Mouse (Mus musculus) heart, embryonic 11.5 days (tissue): ENCODE measurements around the gene Gm20388. TPM values are rescaled to one million over a fixed set of nuclear protein-coding genes. Genes with fewer than 3 reads are reported as not detected.
A peak's percentile ranks its signal among the peaks of the same experiment; 100 is the strongest.

Experiments used
- ATAC-seq: fragments of 200-750 bp; cut with Nextera tagmentation; replicated peaks from 2 replicates; pipeline ENCODE4 v1.8.0; 2017; ENCODE audit warnings: moderate library complexity; ENCODE audit not compliant: insufficient number of reproducible peaks, low FRiP score, low TSS enrichment
- H3K27ac ChIP-seq: fragments of 300-500 bp; sonication (generic); 2 replicates; pipeline ENCODE4 v1.5.1; 2014; ENCODE audit warnings: mild to moderate bottlenecking, low read depth, low read length
- H3K27me3 ChIP-seq: fragments of 300-500 bp; sonication (generic); 2 replicates; pipeline ENCODE4 v1.6.1; 2014; ENCODE audit warnings: mild to moderate bottlenecking, low read length, mixed read lengths; ENCODE audit not compliant: control insufficient read depth, insufficient read depth
- H3K36me3 ChIP-seq: fragments of 300-500 bp; sonication (generic); 2 replicates; pipeline ENCODE4 v1.6.1; 2014; ENCODE audit warnings: mild to moderate bottlenecking, low read length, moderate library complexity, mixed read lengths; ENCODE audit not compliant: control insufficient read depth, insufficient read depth
- H3K4me1 ChIP-seq: fragments of 300-500 bp; sonication (generic); 2 replicates; pipeline ENCODE4 v1.6.1; 2014; ENCODE audit warnings: low read length; ENCODE audit not compliant: control insufficient read depth, insufficient read depth
- H3K4me2 ChIP-seq: fragments of 300-500 bp; sonication (generic); 2 replicates; pipeline ENCODE4 v1.6.1; 2014; ENCODE audit warnings: mild to moderate bottlenecking, moderate library complexity
- H3K4me3 ChIP-seq: fragments of 300-500 bp; sonication (generic); 2 replicates; pipeline ENCODE4 v1.5.1; 2014; ENCODE audit warnings: low read depth, low read length
- H3K9ac ChIP-seq: fragments of 300-500 bp; sonication (generic); 2 replicates; pipeline ENCODE4 v1.6.1; 2014; ENCODE audit warnings: mild to moderate bottlenecking, low read depth, low read length, moderate library complexity
- H3K9me3 ChIP-seq: fragments of 300-500 bp; sonication (generic); replicated peaks from 2 replicates; pipeline ENCODE4 v1.6.1; 2016; ENCODE audit warnings: low read length; ENCODE audit not compliant: control insufficient read depth
- WGBS: fragments of 180-500 bp; shearing (Covaris S2); extraction: QIAGEN DNeasy Blood & Tissue Kit; methylation state at CpG from one replicate; pipeline ENCODE4 v1.1.7; 2014; ENCODE audit not compliant: insufficient replicate concordance; 5-methylcytosine and 5-hydroxymethylcytosine counted together
- polyA plus RNA-seq: library from polyadenylated mRNA; unstranded; fragments of >200 nt; fragmentation: Nextera tagmentation; extraction: Ambion mirVana; gene quantifications from 2 replicates; pipeline ENCODE4 v1.2.1, GENCODE M21; 2014

Gm20388 gene
- polyA plus RNA-seq, 1 experiment from 2014 or later, result 6.4 TPM

DNA sequence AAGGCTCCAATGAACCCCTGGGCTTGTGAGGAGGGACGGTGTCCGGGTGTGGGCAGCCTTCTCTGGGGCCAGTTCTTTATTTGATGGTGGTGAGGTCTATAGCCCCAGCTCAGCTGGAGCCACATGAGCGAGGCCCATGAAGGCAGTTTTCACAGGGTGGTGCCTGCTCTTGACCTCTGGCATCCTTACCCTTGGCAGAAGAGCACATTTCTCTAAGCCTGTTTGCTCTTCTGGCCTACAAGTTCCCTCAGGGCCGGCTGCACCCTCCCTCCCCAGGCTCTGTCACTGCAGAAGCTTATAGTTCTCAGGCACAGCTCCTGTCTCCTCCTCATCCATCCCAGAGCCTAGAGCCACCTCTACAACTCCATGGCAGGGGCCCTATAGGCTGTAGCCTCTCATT lies 503.6 kb downstream of the Gm20388 start:
- H3K27me3 ChIP-seq, result peaks cover 11% of the 10 kb centered on the region
- ATAC-seq, result no peak
- H3K4me1 ChIP-seq, result peaks cover 36% of the 10 kb centered on the region
- H3K4me3 ChIP-seq, result no peak overlapping the region
- H3K27ac ChIP-seq, result no peak overlapping the region
- H3K9me3 ChIP-seq, result no peaks in the 10 kb centered on the region
- WGBS, result 84% methylated on average over 4 of the region's 4 CpGs
- H3K4me2 ChIP-seq, result no peak overlapping the region
- H3K36me3 ChIP-seq, result no peaks in the 10 kb centered on the region
- H3K9ac ChIP-seq, result no peak overlapping the region

DNA sequence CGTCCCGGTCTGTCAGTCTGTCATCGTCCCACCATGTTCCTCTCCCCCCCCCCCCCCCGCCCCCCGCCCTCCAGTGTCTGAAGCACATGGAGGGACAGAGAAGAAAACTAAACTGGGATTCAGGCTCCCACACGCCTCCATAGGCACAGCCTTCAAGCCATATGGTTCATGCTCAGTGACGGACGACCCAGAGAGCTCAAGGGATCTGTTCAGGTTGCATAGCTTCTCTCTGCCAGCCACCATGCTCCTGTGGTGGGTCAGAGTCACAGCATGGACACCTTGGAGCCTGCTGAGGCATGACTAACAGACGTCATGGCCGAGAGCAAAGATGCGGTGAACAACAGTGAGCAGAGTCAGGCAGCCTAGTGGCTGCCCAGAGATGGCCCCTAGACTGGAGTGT lies 504.8 kb downstream of the Gm20388 start:
- Histone ChIP-seq H3K27ac (no peak overlapping the region), H3K4me1 (peaks cover 42% of the 10 kb centered on the region), H3K4me3 (no peak overlapping the region), H3K9me3 (no peaks in the 10 kb centered on the region), H3K36me3 (no peaks in the 10 kb centered on the region), H3K9ac (no peak overlapping the region), H3K4me2 (no peak overlapping the region), H3K27me3 (peaks cover 8% of the 10 kb centered on the region)
- ATAC-seq, result no peak
- 78% methylated on average over 9 of the region's 11 CpGs for WGBS

DNA sequence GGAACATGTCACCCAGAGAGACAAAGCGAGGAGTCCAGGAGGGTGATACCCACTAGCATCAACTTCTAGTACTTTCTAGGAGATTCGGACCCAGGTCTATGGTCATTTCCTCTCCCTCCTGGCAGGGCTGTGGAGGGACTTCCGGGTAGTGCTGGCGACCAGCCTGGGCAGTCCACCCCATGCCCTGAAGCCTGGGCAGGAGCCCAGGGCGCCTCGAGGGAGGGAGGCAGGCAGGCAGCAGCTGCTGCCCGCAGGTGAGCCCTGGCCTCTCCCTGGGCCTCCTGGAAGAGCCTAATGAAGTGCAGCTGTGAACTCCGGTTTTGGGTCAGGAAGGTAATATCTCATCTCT lies 505.5 kb downstream of the Gm20388 start:
- Histone ChIP-seq H3K9me3 (no peaks in the 10 kb centered on the region), H3K4me3 (no peak overlapping the region), H3K9ac (peak overlapping the region; percentile 71), H3K4me1 (peaks cover 48% of the 10 kb centered on the region), H3K27ac (peak overlapping the region; percentile 73), H3K4me2 (peak overlapping the region; percentile 47), H3K36me3 (no peaks in the 10 kb centered on the region), H3K27me3 (peaks cover 8% of the 10 kb centered on the region)
- ATAC-seq, result no peak
- WGBS, result 50% methylated on average over 8 of the region's 8 CpGs

DNA sequence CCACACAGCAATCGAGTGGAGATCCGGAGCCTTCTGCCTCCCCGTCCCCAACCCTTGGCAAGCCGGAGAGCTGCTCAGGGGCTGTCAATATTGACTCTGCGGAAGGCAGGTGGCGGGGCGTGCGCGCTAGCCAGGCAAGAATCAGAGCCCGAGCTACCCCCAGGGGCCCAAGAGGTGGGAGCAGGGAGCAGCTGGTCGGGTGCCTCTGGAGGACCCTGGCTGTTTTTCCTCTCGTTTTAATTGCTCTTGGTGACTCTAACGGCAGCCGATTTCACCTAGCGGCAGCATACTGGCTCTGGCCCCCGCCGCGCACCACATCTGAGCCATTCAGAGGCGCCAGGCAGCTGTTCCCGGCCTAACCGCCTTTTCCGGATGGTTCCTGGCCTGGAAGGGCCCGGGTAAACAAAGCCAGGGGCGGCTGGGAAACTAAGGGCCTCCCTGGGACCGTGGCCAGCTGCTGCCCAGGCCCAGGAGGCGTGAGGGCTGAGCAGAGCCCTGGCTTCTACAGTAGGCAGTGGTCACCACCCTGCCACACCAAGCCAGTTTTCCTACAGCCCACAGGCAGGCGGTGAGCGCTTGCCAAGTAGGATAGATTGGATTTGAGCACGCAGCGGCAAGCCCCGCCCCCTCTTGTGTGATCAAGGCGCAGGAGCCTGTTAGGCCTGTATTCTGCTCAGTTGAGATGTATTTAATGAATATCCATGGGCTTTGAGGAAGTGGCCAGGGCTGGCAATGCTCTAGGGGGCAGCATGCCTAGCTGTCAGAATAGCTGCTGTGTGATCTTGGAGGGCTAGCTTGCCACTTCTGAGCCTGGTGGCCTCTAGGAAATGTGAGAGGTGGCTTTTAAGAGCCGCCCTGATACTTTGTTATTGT lies 506.1 kb downstream of the Gm20388 start:
- Histone ChIP-seq H3K27ac (peak overlapping the region; percentile 73), H3K36me3 (no peaks in the 10 kb centered on the region), H3K4me2 (peak overlapping the region; percentile 47), H3K9me3 (no peaks in the 10 kb centered on the region), H3K4me3 (peak overlapping the region; percentile 0; the same call in 1 of the 2 replicates), H3K27me3 (peaks cover 8% of the 10 kb centered on the region), H3K9ac (peak overlapping the region; percentile 71), H3K4me1 (peaks cover 53% of the 10 kb centered on the region)
- 9% methylated on average over 33 of the region's 33 CpGs for WGBS
- ATAC-seq, result peak; percentile 57

DNA sequence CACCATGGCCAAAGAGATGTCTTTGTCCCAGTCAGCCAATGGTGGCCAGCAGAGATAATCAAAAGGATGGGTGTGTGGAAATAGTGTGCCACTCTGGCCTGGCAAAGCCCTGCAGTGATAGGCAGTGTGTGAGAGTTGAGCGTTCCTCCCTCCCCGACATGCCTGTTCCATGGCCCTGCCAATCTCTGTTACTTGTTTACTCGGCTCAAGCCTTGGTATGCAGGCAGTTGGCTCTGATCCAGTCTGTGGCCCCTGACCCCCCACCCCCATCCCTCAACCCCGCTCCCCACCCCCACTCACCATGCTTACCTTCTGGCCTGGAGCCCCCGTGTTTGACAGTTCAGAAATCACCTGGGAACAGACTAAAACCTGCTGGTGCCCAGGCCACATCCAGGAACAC lies 507.5 kb downstream of the Gm20388 start:
- Histone ChIP-seq H3K27me3 (peaks cover 5% of the 10 kb centered on the region; the same call in 1 of the 2 replicates), H3K4me2 (no peak overlapping the region), H3K4me1 (peaks cover 60% of the 10 kb centered on the region), H3K9me3 (no peaks in the 10 kb centered on the region), H3K4me3 (no peak overlapping the region), H3K36me3 (no peaks in the 10 kb centered on the region), H3K27ac (no peak overlapping the region), H3K9ac (no peak overlapping the region)
- ATAC-seq, result no peak
- WGBS, result 65% methylated on average over 5 of the region's 5 CpGs

DNA sequence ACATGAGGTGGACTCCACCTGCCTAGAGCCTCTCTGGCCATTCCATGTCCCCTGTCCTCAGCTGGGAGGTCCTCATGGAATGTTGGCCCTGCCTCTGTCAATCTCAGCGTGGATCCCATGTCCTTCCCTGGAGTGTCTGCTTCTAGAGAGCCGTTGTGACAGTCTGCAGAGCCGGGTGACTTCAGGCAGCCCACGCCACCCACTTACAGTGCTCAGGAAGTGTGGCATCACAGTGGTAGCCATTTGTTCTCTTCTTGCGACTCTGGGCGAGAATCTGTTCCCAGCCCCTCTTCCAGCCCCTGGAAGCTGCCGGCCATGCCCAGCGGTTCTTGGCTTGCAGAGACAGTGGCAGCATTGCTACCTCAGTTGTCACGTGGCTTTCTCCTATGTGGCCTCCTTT lies 509.0 kb downstream of the Gm20388 start:
- H3K27ac ChIP-seq, result no peak overlapping the region
- 63% methylated on average over 9 of the region's 9 CpGs for WGBS
- no peaks in the 10 kb centered on the region for H3K36me3 ChIP-seq
- H3K9me3 ChIP-seq, result no peaks in the 10 kb centered on the region
- H3K4me2 ChIP-seq, result no peak overlapping the region
- H3K4me1 ChIP-seq, result peaks cover 74% of the 10 kb centered on the region
- no peak for ATAC-seq
- no peak overlapping the region for H3K4me3 ChIP-seq
- H3K27me3 ChIP-seq, result peaks cover 5% of the 10 kb centered on the region; the same call in 1 of the 2 replicates
- H3K9ac ChIP-seq, result no peak overlapping the region

DNA sequence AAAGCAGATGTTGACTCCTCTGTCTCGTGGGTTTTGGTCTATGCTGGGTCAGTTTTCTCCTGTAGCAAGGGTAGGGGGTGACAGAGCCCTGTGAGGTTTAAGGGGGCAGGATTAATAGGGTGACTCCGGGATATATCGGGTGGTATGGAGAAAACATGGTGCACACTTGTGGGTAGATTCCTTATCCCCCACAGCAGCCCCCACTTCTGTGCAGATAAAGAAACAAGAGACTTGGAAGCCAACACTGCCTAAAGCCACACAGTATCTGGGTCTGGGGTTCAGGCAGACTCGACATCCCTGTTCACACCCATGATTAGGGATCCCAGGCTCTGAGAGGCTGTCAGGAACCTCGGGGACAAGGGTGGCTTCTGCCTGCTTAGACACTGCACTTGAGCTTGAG lies 509.6 kb downstream of the Gm20388 start:
- no peaks in the 10 kb centered on the region for H3K36me3 ChIP-seq
- H3K27ac ChIP-seq, result no peak overlapping the region
- peak overlapping the region; percentile 18; the same call in 1 of the 2 replicates for H3K9ac ChIP-seq
- H3K27me3 ChIP-seq, result peaks cover 5% of the 10 kb centered on the region; the same call in 1 of the 2 replicates
- WGBS, result 51% methylated on average over 5 of the region's 5 CpGs
- H3K4me3 ChIP-seq, result no peak overlapping the region
- no peaks in the 10 kb centered on the region for H3K9me3 ChIP-seq
- H3K4me2 ChIP-seq, result no peak overlapping the region
- no peak for ATAC-seq
- peaks cover 79% of the 10 kb centered on the region for H3K4me1 ChIP-seq

DNA sequence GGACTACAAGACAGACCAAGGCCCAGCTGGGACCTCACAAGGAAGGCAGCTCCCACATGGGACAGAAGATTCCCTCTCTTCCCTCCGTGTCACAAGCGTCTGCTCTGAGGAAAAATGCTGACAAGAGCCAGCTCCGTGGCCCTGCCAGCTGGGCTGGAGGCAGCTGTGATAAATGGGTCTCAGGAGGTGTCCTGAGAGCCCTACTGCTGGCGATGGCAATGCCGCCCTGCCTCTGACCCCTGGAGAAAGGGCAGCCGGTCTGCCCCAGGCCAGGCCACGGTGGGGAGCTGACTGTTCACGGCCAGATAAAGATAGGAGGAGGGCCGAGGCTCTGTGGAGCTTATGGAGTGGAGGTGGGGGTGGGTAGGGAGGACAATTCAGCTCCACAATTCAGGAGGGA lies 511.0 kb downstream of the Gm20388 start:
- Histone ChIP-seq H3K27ac (peak overlapping the region; percentile 25; the same call in 1 of the 2 replicates), H3K27me3 (0 out of 2 replicates have a peak, but pooled peaks cover 3% of the 10 kb centered on the region), H3K4me2 (peak overlapping the region; percentile 6; the same call in 1 of the 2 replicates), H3K9me3 (no peaks in the 10 kb centered on the region), H3K4me3 (no peak overlapping the region), H3K36me3 (no peaks in the 10 kb centered on the region), H3K9ac (no peak overlapping the region; the same call in 1 of the 2 replicates), H3K4me1 (peaks cover 82% of the 10 kb centered on the region)
- ATAC-seq, result no peak
- WGBS, result 8% methylated on average over 9 of the region's 9 CpGs
